Mouse (Mus musculus) lung, adult 18-20 months (tissue): Measurements from ENCODE around the gene Pdgfra.

Source experiments
- DNase-seq, 2 experiments: peaks; one replicate each; pipeline ENCODE4 v3.0.0; 2022; ENCODE audit warnings: mixed read lengths in 2 of 2

The Pdgfra gene

GRCm38 (mm10) chr5:75152021-75152425, at the start of gene Pdgfra:
TSS of gene Pdgfra (plus strand) at chr5:75152292.
- DNase-seq = peak in 1 of 2 experiments; percentile 24

GRCm38 (mm10) chr5:75106511-75106910, 45.6 kb upstream of the Pdgfra start:
- no peak for DNase-seq

GRCm38 (mm10) chr5:75109368-75109767, 42.7 kb upstream of the Pdgfra start:
- no peak for DNase-seq

- DNase-seq = no peak
Observed at GRCm38 (mm10) chr5:75111781-75112180, 40.3 kb upstream of the Pdgfra start.

- DNase-seq = peak in 1 of 2 experiments; percentile 11
Observed at GRCm38 (mm10) chr5:75118840-75119239, 33.3 kb upstream of the Pdgfra start.

GRCm38 (mm10) chr5:75121646-75122045, 30.4 kb upstream of the Pdgfra start:
- DNase-seq = peak; percentile 9 to 27

- no peak for DNase-seq
Observed at GRCm38 (mm10) chr5:75134681-75135080, 17.4 kb upstream of the Pdgfra start.

GRCm38 (mm10) chr5:75143092-75143491, 9.0 kb upstream of the Pdgfra start:
- DNase-seq = peak; percentile 35 to 69

- DNase-seq = no peak
Observed at GRCm38 (mm10) chr5:75143767-75144166, 8.3 kb upstream of the Pdgfra start.

GRCm38 (mm10) chr5:75145341-75145740, 6.8 kb upstream of the Pdgfra start:
- DNase-seq = no peak

GRCm38 (mm10) chr5:75146469-75146868, 5.6 kb upstream of the Pdgfra start:
- DNase-seq = no peak

GRCm38 (mm10) chr5:75148343-75149127, 3.6 kb upstream of the Pdgfra start:
- peak in 1 of 2 experiments; percentile 4 for DNase-seq

GRCm38 (mm10) chr5:75149380-75149779, 2.7 kb upstream of the Pdgfra start:
- no peak for DNase-seq

GRCm38 (mm10) chr5:75149880-75150279, 2.2 kb upstream of the Pdgfra start:
- DNase-seq = no peak

- no peak for DNase-seq
Observed at GRCm38 (mm10) chr5:75150341-75150981, 1.6 kb upstream of the Pdgfra start.

- peak; percentile 62 to 74 for DNase-seq
Observed at GRCm38 (mm10) chr5:75151146-75151900, 769 bp upstream of the Pdgfra start.

- peak in 1 of 2 experiments; percentile 20 for DNase-seq
Observed at GRCm38 (mm10) chr5:75152791-75153625, 916 bp downstream of the Pdgfra start.

GRCm38 (mm10) chr5:75153626-75153960, 1.5 kb downstream of the Pdgfra start:
- DNase-seq = no peak

GRCm38 (mm10) chr5:75153961-75154620, 2.0 kb downstream of the Pdgfra start:
- DNase-seq = peak; percentile 58 to 67

GRCm38 (mm10) chr5:75154621-75155235, 2.6 kb downstream of the Pdgfra start:
- DNase-seq = peak; percentile 28 to 32

GRCm38 (mm10) chr5:75155281-75155680, 3.2 kb downstream of the Pdgfra start:
- no peak for DNase-seq
